Mouse (Mus musculus): Measurements from ENCODE around the gene Camkmt.
A peak's percentile ranks its signal among the peaks of the same experiment; 100 is the strongest.

The Camkmt gene

GRCm38 (mm10) chr17:85368776-85369175, 278.4 kb downstream of the Camkmt start:
- DNase-seq (ENCODE audit: low read depth, low spot score) = no peak

- no peak for DNase-seq (ENCODE audit: low read depth, low spot score)
These were observed 281.7 kb downstream of the Camkmt start for GRCm38 (mm10) chr17:85372076-85372475.

GRCm38 (mm10) chr17:85372523-85372922, 282.2 kb downstream of the Camkmt start:
- DNase-seq (ENCODE audit: low read depth, low spot score) = no peak

- no peak for DNase-seq (ENCODE audit: low read depth, low spot score)
These were observed 283.9 kb downstream of the Camkmt start for GRCm38 (mm10) chr17:85374100-85374833.

GRCm38 (mm10) chr17:85374834-85375176, 284.5 kb downstream of the Camkmt start:
- no peak for DNase-seq (ENCODE audit: low read depth, low spot score)

- no peak for DNase-seq (ENCODE audit: low read depth, low spot score)
These were observed 285.2 kb downstream of the Camkmt start for GRCm38 (mm10) chr17:85375523-85375922.

- DNase-seq (ENCODE audit: low read depth, low spot score) = no peak
These were observed 287.1 kb downstream of the Camkmt start for GRCm38 (mm10) chr17:85377496-85377895.

GRCm38 (mm10) chr17:85379101-85379500, 288.7 kb downstream of the Camkmt start:
- no peak for DNase-seq (ENCODE audit: low read depth, low spot score)

GRCm38 (mm10) chr17:85381578-85382223, 291.3 kb downstream of the Camkmt start:
- no peak for DNase-seq (ENCODE audit: low read depth, low spot score)

- DNase-seq (ENCODE audit: low read depth, low spot score) = no peak
These were observed 292.0 kb downstream of the Camkmt start for GRCm38 (mm10) chr17:85382344-85382743.

GRCm38 (mm10) chr17:85382906-85383305, 292.6 kb downstream of the Camkmt start:
- DNase-seq (ENCODE audit: low read depth, low spot score) = no peak

- no peak for DNase-seq (ENCODE audit: low read depth, low spot score)
These were observed 302.9 kb downstream of the Camkmt start for GRCm38 (mm10) chr17:85393091-85393890.

- no peak for DNase-seq (ENCODE audit: low read depth, low spot score)
These were observed 303.6 kb downstream of the Camkmt start for GRCm38 (mm10) chr17:85393891-85394321.

GRCm38 (mm10) chr17:85395502-85395901, 305.1 kb downstream of the Camkmt start:
- DNase-seq (ENCODE audit: low read depth, low spot score) = peak; percentile 85

GRCm38 (mm10) chr17:85400751-85401150, 310.4 kb downstream of the Camkmt start:
- peak; percentile 64 for DNase-seq (ENCODE audit: low read depth, low spot score)

GRCm38 (mm10) chr17:85405161-85405560, 314.8 kb downstream of the Camkmt start:
- no peak for DNase-seq (ENCODE audit: low read depth, low spot score)

GRCm38 (mm10) chr17:85406195-85406594, 315.8 kb downstream of the Camkmt start:
- DNase-seq (ENCODE audit: low read depth, low spot score) = no peak

GRCm38 (mm10) chr17:85428831-85429230, 338.5 kb downstream of the Camkmt start:
- DNase-seq (ENCODE audit: low read depth, low spot score) = no peak

- no peak for DNase-seq (ENCODE audit: low read depth, low spot score)
These were observed 342.6 kb downstream of the Camkmt start for GRCm38 (mm10) chr17:85432923-85433322.

- no peak for DNase-seq (ENCODE audit: low read depth, low spot score)
These were observed 352.7 kb downstream of the Camkmt start for GRCm38 (mm10) chr17:85443036-85443435.

GRCm38 (mm10) chr17:85454419-85454983, 364.1 kb downstream of the Camkmt start:
- DNase-seq (ENCODE audit: low read depth, low spot score) = no peak

GRCm38 (mm10) chr17:85455063-85455462, 364.7 kb downstream of the Camkmt start:
- DNase-seq (ENCODE audit: low read depth, low spot score) = no peak
